Mouse (Mus musculus) T-cell, adult 66 days (primary cell): Measurements from ENCODE around the gene Epsti1. TPM values are rescaled to one million over a fixed set of nuclear protein-coding genes. Genes with fewer than 3 reads are reported as not detected.

ENCODE experiments used
- total RNA-seq, 2 experiments: library from RNA; stranded (reverse); gene quantifications; 3 replicates in 1 of 2; 4 replicates in 1 of 2; pipeline ENCODE4 v1.2.4; 2023

Gene Epsti1
- total RNA-seq: 10 to 100 TPM; 72.4 to 93.3 TPM

GRCm38 (mm10) chr14:77904171-77904762 is at the start of gene Epsti1:
TSS of gene Epsti1 (plus strand) at chr14:77904239.

GRCm38 (mm10) chr14:77874304-77875241 is 29.5 kb upstream of the Epsti1 start, which contains the start of gene Dnajc15:
TSS of gene Dnajc15 (minus strand) at chr14:77875125.

Other genes starting within 250 kb of the Epsti1 start
- 10 to 100 TPM; 64.1 to 69.6 TPM for gene Dnajc15, start 29.1 kb upstream of the Epsti1 start, total RNA-seq
- gene Fam216b, start 184.8 kb downstream of the Epsti1 start, total RNA-seq: not detected